Mouse (Mus musculus) erythroblast, embryonic 14.5 days (primary cell): ENCODE results near the gene Pthlh.

Source experiments
- GATA1 ChIP-seq: IDR thresholded peaks from 2 replicates; pipeline ENCODE4 v1.6.1; 2012; ENCODE audit warnings: low read length, inconsistent platforms, mixed read lengths
- TAL1 ChIP-seq: IDR thresholded peaks from 3 replicates; pipeline ENCODE4 v1.6.1; 2012; ENCODE audit warnings: low read length, inconsistent platforms, mixed read lengths

GRCm38 (mm10) chr6:147310035-147310434 is 46.1 kb upstream of the Pthlh start:
- TF ChIP-seq GATA1 (no peak), TAL1 (no peak)
